Mouse (Mus musculus) kidney, postnatal 14 days (tissue): ENCODE measurements at regions not wholly inside any gene's neighbourhood (a gene's known extent, or its start where the extent isn't known, plus 50 kb on each side); places are given as distances from the start of the nearest gene placed in this dataset.
A peak's percentile ranks its signal among the peaks of the same experiment; 100 is the strongest.

Source experiments
- DNase-seq: peaks from one replicate; pipeline ENCODE4 v3.0.0; 2022; ENCODE audit warnings: mixed read lengths

DNA sequence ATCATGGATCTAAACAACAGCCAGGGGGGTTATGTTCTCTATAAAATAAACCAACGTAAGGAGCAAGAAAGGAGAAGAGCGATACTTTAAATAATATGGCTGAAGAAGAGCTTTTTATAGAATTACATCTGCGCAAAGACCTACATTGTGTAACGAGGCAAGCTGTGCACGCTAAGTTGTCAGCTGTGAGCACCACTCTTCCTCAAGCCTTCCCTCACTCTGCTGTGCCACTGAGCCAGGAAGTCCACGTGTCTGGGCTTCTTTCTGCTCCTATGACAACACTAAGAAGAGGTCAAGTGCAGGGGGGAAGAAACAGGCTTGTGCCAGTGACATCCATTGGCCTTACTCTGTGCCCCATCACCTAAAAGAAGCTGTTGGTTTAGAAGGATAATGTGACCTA lies 75.6 kb upstream of the Actbl2 start:
- no peak for DNase-seq

DNA sequence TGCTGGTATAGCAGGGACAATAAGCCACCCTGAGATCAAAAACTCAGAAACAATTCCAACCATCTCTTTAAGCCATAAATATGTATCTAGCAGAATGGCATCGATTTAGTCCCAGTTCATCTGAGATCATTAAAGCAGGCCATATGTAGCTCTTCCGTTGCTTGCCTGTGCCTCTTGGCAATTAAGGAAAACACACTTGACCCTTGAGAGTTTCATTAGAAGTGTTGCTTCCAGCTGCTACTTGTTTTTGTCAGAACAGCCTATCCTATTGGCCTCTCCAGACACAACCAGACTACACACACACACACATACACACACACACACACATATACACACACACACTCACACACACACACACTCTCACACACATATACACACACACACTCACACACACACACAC lies 71.5 kb upstream of the Actbl2 start:
- DNase-seq, result no peak

DNA sequence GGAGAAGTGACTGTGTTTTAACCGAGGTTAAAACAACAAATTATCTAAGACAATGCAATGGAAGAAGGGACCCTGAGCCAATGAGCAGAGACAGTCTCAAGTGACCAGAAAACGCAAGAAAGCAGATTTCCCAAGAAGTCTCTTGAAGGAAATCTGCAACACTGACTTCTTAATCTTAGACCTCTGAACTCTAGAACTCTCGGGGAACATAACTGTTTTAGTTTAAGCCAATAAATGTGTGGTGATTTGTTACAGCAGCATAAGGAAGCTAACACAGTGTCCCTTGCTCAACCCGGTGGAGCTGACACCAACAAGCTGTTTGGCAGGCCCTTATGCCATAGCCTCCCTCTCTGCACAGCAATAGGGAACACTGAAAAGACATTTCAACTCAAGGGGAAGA lies 69.0 kb upstream of the Actbl2 start:
- peak; percentile 11 for DNase-seq

DNA sequence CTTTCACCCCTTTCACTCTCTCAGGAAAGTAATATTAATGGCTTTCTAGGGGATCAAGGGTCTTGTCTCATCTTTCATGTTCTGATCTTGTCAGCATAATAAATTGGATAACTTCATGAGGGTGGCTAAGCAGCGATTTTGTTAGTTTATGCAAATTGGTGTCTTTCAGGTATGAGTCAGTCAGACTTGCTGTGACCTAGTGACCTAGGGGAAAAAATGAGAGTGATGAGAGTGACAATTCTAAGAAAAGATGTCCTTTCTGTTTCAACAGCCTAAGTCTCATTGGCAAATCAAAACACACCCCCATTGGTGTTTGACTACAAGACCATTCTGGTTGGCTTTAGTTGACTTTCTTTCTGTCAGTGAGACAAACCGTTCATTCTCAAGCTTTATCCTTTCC lies 68.0 kb upstream of the Actbl2 start:
- no peak for DNase-seq

DNA sequence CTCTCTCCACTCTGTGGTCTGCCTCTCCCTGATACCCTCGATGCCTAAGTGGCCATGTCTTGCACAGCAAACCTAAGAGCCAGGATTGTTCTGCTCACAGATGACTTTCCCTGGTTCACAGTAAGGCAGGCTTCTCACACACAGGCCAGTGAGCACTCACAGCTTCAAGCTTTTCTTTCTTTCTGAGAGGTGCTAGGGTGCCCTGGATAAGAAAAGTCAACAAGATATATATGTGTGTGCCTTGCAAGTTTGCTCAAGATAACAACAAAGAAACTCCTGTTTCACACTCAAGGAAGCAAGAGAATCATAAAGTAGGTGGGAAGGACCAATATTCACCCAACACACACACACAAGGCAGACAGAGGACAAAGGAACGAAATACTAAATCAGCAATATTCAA lies 60.9 kb upstream of the Actbl2 start:
- no peak for DNase-seq

DNA sequence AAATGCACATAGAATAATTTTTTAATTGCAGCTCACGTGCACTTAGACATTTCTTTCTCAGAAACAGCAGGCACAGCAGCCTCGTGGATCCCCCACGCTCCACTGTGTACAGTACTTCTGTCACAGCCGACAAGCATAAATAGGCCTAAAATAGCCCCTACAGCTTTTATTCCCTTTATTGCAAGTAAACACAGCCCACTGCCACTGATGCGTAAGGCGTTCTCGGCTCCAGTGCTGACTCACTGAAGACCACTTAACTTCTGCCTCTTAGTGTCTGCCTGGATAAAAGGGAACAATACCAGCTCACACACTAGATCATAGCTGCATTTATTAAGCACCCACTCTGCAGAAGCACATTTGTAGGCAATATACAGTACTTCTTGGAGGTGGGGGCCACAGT lies 60.5 kb upstream of the Actbl2 start:
- no peak for DNase-seq

DNA sequence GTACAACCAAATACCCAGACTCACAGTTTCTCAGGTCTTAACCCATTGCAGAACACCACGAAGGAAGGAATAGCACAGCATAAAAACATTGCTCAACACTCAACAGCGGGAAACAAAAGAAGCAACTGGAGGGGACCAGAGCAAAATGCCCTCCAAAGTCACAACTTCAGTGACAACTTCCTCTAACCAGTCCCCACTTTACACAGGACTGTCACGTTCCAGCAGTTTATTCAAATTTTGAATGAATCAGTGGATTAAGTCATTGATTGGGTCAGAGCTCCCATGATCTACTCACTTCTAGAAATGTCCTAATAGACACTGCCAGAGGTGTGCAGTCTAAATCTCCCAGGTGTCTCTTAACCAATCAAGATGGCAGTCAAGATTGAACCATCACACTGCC lies 53.3 kb upstream of the Actbl2 start:
- DNase-seq, result no peak

DNA sequence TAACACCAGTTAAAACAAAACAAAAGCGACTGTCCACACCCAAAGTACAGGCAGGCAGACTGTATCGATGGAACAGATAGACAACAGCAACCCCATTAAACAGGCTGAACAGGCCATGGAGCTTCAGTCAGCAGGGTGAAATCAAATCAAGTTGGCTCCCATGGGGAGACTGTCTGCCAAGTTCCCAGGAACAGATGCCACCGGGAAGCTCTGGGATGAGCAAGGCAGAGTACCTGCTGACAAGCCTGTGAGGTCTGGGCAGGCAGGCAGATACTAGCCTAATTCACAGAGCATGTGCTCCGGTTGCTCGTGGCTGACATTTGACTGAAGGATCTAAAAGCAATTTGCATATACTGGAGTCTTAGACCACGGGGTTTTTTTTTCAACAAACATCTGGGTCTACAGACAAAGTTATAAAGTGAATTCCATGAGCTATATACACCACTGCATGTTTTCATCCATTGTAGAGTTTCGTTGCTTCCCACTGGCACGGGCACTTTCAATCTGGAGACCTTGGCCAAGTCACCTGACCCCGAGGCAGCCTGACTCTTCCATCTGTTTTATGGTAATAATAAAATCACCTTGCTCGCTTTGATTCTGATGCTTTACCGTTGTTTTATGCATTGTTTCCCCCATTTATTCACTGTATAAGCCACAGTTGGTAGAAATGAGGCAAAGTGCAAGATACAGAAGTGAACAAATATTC lies 50.1 kb upstream of the Actbl2 start:
- DNase-seq, result no peak
